Mouse (Mus musculus) intestine, postnatal 0 days (tissue): Measurements from ENCODE around the gene Patl2. TPM values are rescaled to one million over a fixed set of nuclear protein-coding genes. Genes with fewer than 3 reads are reported as not detected.
A peak's percentile ranks its signal among the peaks of the same experiment; 100 is the strongest.

Source experiments
- ATAC-seq: fragments of 200-750 bp; cut with Nextera tagmentation; 2 replicates; pipeline ENCODE4 v1.8.0; 2017; ENCODE audit warnings: mild to moderate bottlenecking, moderate TSS enrichment, moderate library complexity
- H3K27ac ChIP-seq: fragments of 300-500 bp; sonication (generic); 2 replicates; pipeline ENCODE4 v1.5.1; 2014; ENCODE audit warnings: mild to moderate bottlenecking, low read depth, low read length, moderate library complexity
- H3K27me3 ChIP-seq: fragments of 300-500 bp; sonication (generic); replicated peaks from 2 replicates; pipeline ENCODE4 v1.6.1; 2014; ENCODE audit warnings: low read length, mixed read lengths; ENCODE audit not compliant: control insufficient read depth, insufficient read depth
- H3K36me3 ChIP-seq: fragments of 300-500 bp; sonication (generic); 2 replicates; pipeline ENCODE4 v1.6.1; 2014; ENCODE audit warnings: mild to moderate bottlenecking, moderate library complexity; ENCODE audit not compliant: control insufficient read depth, insufficient read depth
- H3K4me1 ChIP-seq: fragments of 300-500 bp; sonication (generic); replicated peaks from 2 replicates; pipeline ENCODE4 v1.6.1; 2014; ENCODE audit warnings: antibody characterized with exemption, low read length, mixed read lengths; ENCODE audit not compliant: control insufficient read depth, insufficient read depth
- H3K4me2 ChIP-seq: fragments of 300-500 bp; sonication (generic); replicated peaks from 2 replicates; pipeline ENCODE4 v1.6.1; 2014; ENCODE audit warnings: low read depth, mild to moderate bottlenecking, moderate library complexity
- H3K4me3 ChIP-seq: fragments of 300-500 bp; sonication (generic); 2 replicates; pipeline ENCODE4 v1.5.1; 2014; ENCODE audit warnings: low read depth, low read length
- H3K9ac ChIP-seq: fragments of 300-500 bp; sonication (generic); 2 replicates; pipeline ENCODE4 v1.6.1; 2014; ENCODE audit warnings: mild to moderate bottlenecking, low read depth, low read length
- H3K9me3 ChIP-seq: fragments of 300-500 bp; sonication (generic); 2 replicates; pipeline ENCODE4 v1.6.1; 2016; ENCODE audit warnings: mixed run types; ENCODE audit not compliant: control insufficient read depth
- CTCF ChIP-seq: sonication (generic); IDR thresholded peaks from 2 replicates; pipeline ENCODE4 v1.5.1; 2016; ENCODE audit warnings: low read depth, mild to moderate bottlenecking, control low read depth, antibody characterized with exemption, moderate library complexity
- WGBS: fragments of 180-500 bp; shearing (Covaris S2); extraction: QIAGEN DNeasy Blood & Tissue Kit; methylation state at CpG from one replicate; pipeline ENCODE4 v1.1.7; 2014; 5-methylcytosine and 5-hydroxymethylcytosine counted together
- polyA plus RNA-seq: library from polyadenylated mRNA; unstranded; fragments of >200 nt; fragmentation: Nextera tagmentation; extraction: Ambion mirVana; gene quantifications from 2 replicates; pipeline ENCODE4 v1.2.1, GENCODE M21; 2015

Patl2 gene
- polyA plus RNA-seq, 1 experiment from 2014 or later, result 0.04 TPM

DNA sequence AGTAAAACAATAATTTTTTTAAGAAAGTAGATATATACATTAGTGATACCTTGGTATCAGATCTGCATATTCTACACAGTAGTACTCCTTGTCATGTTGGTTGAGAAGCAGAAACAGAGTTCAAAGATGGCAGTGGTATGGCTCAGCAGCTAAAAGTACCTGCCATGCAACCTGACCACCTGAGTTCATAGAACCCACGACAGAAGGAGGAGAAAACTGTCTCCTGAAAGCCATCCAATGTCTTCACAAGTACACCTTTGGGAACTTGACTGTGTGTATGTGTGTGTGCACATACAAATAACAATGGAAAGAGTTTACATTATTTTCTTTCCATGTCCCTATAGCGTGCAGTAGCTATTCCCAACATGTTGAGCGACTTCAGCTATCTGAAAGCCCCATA lies 36.3 kb downstream of the Patl2 start:
- Histone ChIP-seq H3K36me3 (peaks cover 37% of the 10 kb centered on the region), H3K27me3 (no peaks in the 10 kb centered on the region), H3K9ac (no peak overlapping the region), H3K27ac (no peak overlapping the region), H3K4me3 (peak overlapping the region; percentile 73), H3K9me3 (no peaks in the 10 kb centered on the region), H3K4me1 (peaks cover 7% of the 10 kb centered on the region; the same call in 1 of the 2 replicates), H3K4me2 (peak overlapping the region; percentile 68)
- WGBS, result 84% methylated on average over 3 of the region's 3 CpGs
- no peak for ATAC-seq
- TF ChIP-seq CTCF, result no peak

GRCm38 (mm10) chr2:122149316-122149715 lies 36.7 kb downstream of the Patl2 start:
- no peak for ATAC-seq
- 83% methylated on average over 6 of the region's 6 CpGs for WGBS
- Histone ChIP-seq H3K4me1 (peaks cover 7% of the 10 kb centered on the region; the same call in 1 of the 2 replicates), H3K9me3 (no peaks in the 10 kb centered on the region), H3K4me3 (peak overlapping the region; percentile 73), H3K36me3 (peaks cover 33% of the 10 kb centered on the region), H3K9ac (no peak overlapping the region), H3K27ac (no peak overlapping the region), H3K4me2 (peak overlapping the region; percentile 68), H3K27me3 (no peaks in the 10 kb centered on the region)
- no peak for TF ChIP-seq CTCF

DNA sequence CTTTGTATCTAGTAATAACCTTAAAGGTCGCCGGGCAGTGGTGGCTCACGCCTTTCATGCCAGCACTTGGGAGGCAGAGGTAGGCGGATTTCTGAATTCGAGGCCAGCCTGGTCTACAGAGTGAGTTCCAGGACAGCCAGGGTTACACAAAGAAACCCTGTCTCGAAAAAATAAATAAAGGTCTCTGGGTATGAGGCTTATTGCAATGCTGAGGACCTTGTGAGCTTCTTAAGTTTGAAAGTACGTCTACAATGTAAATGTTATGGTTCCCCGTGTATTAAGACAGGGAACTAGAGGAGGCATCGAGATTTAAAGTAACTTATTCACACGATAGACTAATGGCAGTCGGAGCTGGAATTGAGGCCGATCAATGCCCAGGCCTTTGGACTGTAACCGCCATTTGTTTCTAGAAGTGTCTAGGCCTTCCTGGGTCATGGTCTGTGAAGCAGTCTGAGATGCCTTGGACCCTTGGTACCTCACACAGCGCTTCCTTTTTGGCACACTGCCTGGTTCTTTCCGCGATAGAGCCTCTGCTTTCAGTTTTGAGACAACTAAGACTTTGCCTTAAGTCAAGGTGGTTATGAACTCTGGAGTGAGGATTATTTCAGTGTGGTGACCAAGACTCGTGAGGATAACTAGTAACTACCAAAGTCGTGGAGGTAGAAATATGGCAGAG lies 37.6 kb downstream of the Patl2 start:
- Histone ChIP-seq H3K27me3 (no peaks in the 10 kb centered on the region), H3K4me2 (peak overlapping the region; percentile 68), H3K9me3 (no peaks in the 10 kb centered on the region), H3K27ac (peak overlapping the region; percentile 85), H3K4me3 (peak overlapping the region; percentile 73), H3K4me1 (peaks cover 7% of the 10 kb centered on the region; the same call in 1 of the 2 replicates), H3K36me3 (peaks cover 29% of the 10 kb centered on the region), H3K9ac (peak overlapping the region; percentile 69)
- 8% methylated on average over 18 of the region's 18 CpGs for WGBS
- no peak for TF ChIP-seq CTCF
- peak; percentile 61 for ATAC-seq

DNA sequence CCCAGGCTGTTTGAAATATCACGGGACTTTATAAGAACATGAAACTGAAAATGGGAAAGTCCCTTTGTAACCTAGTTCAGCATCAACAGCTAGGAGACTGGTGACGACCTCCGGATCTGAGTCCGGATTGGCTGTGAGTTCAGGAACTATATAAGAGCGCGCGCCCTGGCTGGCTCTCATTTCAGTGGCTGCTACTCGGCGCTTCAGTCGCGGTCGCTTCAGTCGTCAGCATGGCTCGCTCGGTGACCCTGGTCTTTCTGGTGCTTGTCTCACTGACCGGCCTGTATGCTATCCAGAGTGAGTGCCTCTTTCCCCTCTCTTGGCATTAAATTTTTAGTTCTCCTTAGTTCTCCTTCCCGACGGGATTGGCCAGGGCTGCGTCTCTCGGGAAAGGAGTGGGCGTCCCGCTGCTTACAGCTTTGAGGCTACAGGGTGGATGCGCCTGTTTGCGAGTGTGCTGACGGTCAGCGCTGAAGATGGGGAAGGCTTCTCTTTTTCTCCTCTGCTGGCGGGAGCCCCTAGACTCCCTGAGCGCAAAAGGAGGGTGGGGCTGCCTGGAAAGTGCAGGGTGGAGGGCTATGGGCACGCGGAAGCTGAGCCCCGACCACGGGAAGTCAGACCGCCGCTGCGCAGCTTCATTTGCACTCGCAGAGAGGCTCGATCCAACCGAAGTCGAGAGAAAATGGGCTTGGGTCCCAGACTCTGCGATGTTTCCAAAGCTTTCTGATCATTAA lies 38.3 kb downstream of the Patl2 start, which contains the start of gene B2m:
Gene B2m, plus strand, starts transcription at position 179 of the 734 bp plus-strand sequence.
- no peaks in the 10 kb centered on the region for H3K9me3 ChIP-seq
- 0 out of 2 replicates have a peak, but pooled peaks have one; percentile 2 for TF ChIP-seq CTCF
- H3K4me3 ChIP-seq, result peak within 1 kb of the TSS; percentile 73
- H3K36me3 ChIP-seq, result peaks cover 24% of the 10 kb centered on the region
- peak; percentile 93 for ATAC-seq
- H3K9ac ChIP-seq, result peak within 1 kb of the TSS; percentile 69
- no peaks in the 10 kb centered on the region for H3K27me3 ChIP-seq
- peak within 1 kb of the TSS; percentile 68 for H3K4me2 ChIP-seq
- peaks cover 7% of the 10 kb centered on the region; the same call in 1 of the 2 replicates for H3K4me1 ChIP-seq
- H3K27ac ChIP-seq, result peak within 1 kb of the TSS; percentile 85
- 1% methylated on average over 40 of the region's 40 CpGs for WGBS

- H3K4me2 ChIP-seq, result peak overlapping the region; percentile 68
- no peak for TF ChIP-seq CTCF
- peak overlapping the region; percentile 67 for H3K27ac ChIP-seq
- peaks cover 7% of the 10 kb centered on the region; the same call in 1 of the 2 replicates for H3K4me1 ChIP-seq
- ATAC-seq, result no peak
- H3K9me3 ChIP-seq, result no peaks in the 10 kb centered on the region
- no peak overlapping the region for H3K9ac ChIP-seq
- peaks cover 16% of the 10 kb centered on the region for H3K36me3 ChIP-seq
- 67% methylated on average over 6 of the region's 6 CpGs for WGBS
- no peaks in the 10 kb centered on the region for H3K27me3 ChIP-seq
- no peak overlapping the region for H3K4me3 ChIP-seq
Observed at GRCm38 (mm10) chr2:122146687-122147086, 39.3 kb downstream of the Patl2 start.

DNA sequence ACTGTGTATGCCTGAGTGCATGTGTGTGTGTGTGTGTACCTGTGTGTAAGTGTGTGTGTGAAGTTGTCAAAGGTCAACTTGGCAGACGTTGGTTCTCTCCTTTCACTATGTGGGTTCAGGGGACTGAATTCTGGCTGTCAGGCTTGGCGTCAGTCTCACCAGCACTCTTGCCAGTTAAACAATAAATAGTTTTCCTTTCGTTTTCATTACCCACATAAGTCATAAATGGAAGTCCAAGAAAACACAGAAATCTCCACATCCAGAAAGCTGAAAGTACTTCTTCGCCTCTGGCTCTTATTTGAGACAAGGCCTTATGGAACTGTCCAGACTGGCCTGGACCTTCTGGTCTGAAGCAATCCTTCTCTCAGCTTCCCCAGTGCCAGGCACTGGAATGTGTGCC lies 40.2 kb downstream of the Patl2 start:
- Histone ChIP-seq H3K4me3 (no peak overlapping the region), H3K27ac (no peak overlapping the region; the same call in 1 of the 2 replicates), H3K9ac (no peak overlapping the region), H3K4me2 (no peak overlapping the region), H3K27me3 (no peaks in the 10 kb centered on the region), H3K36me3 (peaks cover 7% of the 10 kb centered on the region), H3K4me1 (peaks cover 7% of the 10 kb centered on the region; the same call in 1 of the 2 replicates), H3K9me3 (no peaks in the 10 kb centered on the region)
- 48% methylated on average over 4 of the region's 4 CpGs for WGBS
- no peak for ATAC-seq
- TF ChIP-seq CTCF, result no peak
